Mouse (Mus musculus) stomach, embryonic 14.5 days (tissue): ENCODE results near the gene Olfr902. TPM values are rescaled to one million over a fixed set of nuclear protein-coding genes. Genes with fewer than 3 reads are reported as not detected.

Experiments used
- ATAC-seq: fragments of 200-750 bp; cut with Nextera tagmentation; 2 replicates; pipeline ENCODE4 v1.8.0; 2017; ENCODE audit warnings: low read depth, moderate TSS enrichment; ENCODE audit not compliant: insufficient number of reproducible peaks, insufficient read depth, low FRiP score
- H3K27ac ChIP-seq: fragments of 300-500 bp; sonication (generic); 2 replicates; pipeline ENCODE4 v1.5.1; 2014; ENCODE audit warnings: mild to moderate bottlenecking, low read length, moderate library complexity, mixed read lengths
- H3K27me3 ChIP-seq: fragments of 300-500 bp; sonication (generic); 2 replicates; pipeline ENCODE4 v1.6.1; 2014; ENCODE audit warnings: low read length, control low read depth, mixed read lengths; ENCODE audit not compliant: control insufficient read depth, insufficient read depth
- H3K36me3 ChIP-seq: fragments of 300-500 bp; sonication (generic); 2 replicates; pipeline ENCODE4 v1.6.1; 2014; ENCODE audit warnings: mild to moderate bottlenecking, control low read depth, low read length, moderate library complexity, mixed read lengths; ENCODE audit not compliant: control insufficient read depth, insufficient read depth
- H3K4me1 ChIP-seq: fragments of 300-500 bp; sonication (generic); 2 replicates; pipeline ENCODE4 v1.6.1; 2014; ENCODE audit warnings: low read length, control low read depth, mixed read lengths; ENCODE audit not compliant: control insufficient read depth, insufficient read depth
- H3K4me2 ChIP-seq: fragments of 300-500 bp; sonication (generic); replicated peaks from 2 replicates; pipeline ENCODE4 v1.6.1; 2014; ENCODE audit warnings: low read depth, low read length, control low read depth
- H3K4me3 ChIP-seq: fragments of 300-500 bp; sonication (generic); 2 replicates; pipeline ENCODE4 v1.5.1; 2014; ENCODE audit warnings: low read depth, low read length, control low read depth
- H3K9ac ChIP-seq: fragments of 300-500 bp; sonication (generic); replicated peaks from 2 replicates; pipeline ENCODE4 v1.6.1; 2014; ENCODE audit warnings: low read depth, mild to moderate bottlenecking, control low read depth, low read length, moderate library complexity, mixed read lengths
- H3K9me3 ChIP-seq: fragments of 300-500 bp; sonication (generic); 2 replicates; pipeline ENCODE4 v1.6.1; 2016; ENCODE audit warnings: low read depth, low read length, control low read depth; ENCODE audit not compliant: control insufficient read depth
- WGBS: fragments of 180-500 bp; shearing (Covaris S2); extraction: QIAGEN DNeasy Blood & Tissue Kit; methylation state at CpG from one replicate; pipeline ENCODE4 v1.1.7; 2014; 5-methylcytosine and 5-hydroxymethylcytosine counted together
- polyA plus RNA-seq: library from polyadenylated mRNA; unstranded; fragments of >200 nt; fragmentation: Nextera tagmentation; extraction: Ambion mirVana; gene quantifications from 2 replicates; pipeline ENCODE4 v1.2.1, GENCODE M21; 2014

Olfr902 gene
- polyA plus RNA-seq, 1 experiment from 2014 or later, result not detected

DNA sequence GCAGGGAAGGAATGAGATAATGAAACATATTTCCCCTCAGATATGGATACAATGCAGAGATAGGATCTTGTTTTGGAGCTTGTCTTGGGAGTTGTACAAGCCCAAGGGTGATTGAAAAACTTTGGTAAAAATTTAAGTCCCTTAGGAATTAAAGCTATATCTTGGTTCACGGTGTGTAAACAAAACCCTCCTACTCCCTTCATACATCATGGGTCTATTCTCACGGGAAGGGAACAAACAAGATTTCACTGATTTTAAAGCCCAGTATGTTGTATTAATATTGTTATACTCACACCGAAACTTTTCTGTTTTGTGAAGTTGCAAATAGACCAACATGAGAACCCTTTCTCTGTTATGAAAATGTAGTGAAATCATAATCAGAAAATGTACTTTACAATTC is 39.3 kb downstream of the Olfr902 start, which contains the start of gene Olfr906:
Olfr906 (plus strand) TSS at position 301 of the 400 bp plus-strand sequence.
- Histone ChIP-seq H3K27me3 (no peaks in the 10 kb centered on the region), H3K4me2 (no peak within 1 kb of the TSS), H3K9ac (no peak within 1 kb of the TSS), H3K36me3 (no peaks in the 10 kb centered on the region), H3K4me3 (no peak within 1 kb of the TSS), H3K9me3 (no peaks in the 10 kb centered on the region), H3K4me1 (no peaks in the 10 kb centered on the region), H3K27ac (no peak within 1 kb of the TSS)
- WGBS, result 77% methylated on average over 3 of the region's 3 CpGs
- no peak for ATAC-seq

DNA sequence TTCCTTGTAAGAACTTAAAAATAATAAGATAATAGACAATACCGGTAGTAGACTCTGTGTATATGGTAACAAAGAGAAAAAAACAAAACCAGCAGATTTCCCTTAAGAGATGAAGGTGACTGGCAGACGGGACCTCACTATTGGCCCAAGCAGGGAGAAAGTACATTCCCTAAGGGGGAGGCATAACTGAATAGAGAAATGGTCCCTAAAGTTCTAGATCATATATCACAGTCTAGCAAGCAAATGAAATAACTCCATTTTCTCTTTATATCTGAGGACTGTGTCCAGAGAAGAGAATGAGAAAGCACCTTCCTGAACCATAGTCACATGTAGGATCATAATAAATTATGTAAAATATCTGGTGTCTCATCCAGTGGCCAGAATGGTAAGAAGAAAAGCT is 48.0 kb downstream of the Olfr902 start, which contains the start of gene Olfr907:
Olfr907 (plus strand) TSS at position 301 of the 400 bp plus-strand sequence.
- no peak within 1 kb of the TSS for H3K4me2 ChIP-seq
- no peak for ATAC-seq
- no peaks in the 10 kb centered on the region for H3K9me3 ChIP-seq
- H3K4me3 ChIP-seq, result no peak within 1 kb of the TSS
- no peaks in the 10 kb centered on the region for H3K27me3 ChIP-seq
- 81% methylated on average over 2 of the region's 2 CpGs for WGBS
- no peaks in the 10 kb centered on the region for H3K36me3 ChIP-seq
- no peaks in the 10 kb centered on the region for H3K4me1 ChIP-seq
- H3K9ac ChIP-seq, result no peak within 1 kb of the TSS
- no peak within 1 kb of the TSS for H3K27ac ChIP-seq

Other genes with a start within 250 kb of the Olfr902 start
- gene Olfr893, start 239.3 kb upstream of the Olfr902 start, polyA plus RNA-seq, result not detected in 2 replicates
- gene Olfr894, start 229.6 kb upstream of the Olfr902 start, polyA plus RNA-seq, result not detected in 2 replicates
- gene Olfr143, start 194.9 kb upstream of the Olfr902 start, polyA plus RNA-seq, result not detected in 2 replicates
- gene Olfr895, start 179.8 kb upstream of the Olfr902 start, polyA plus RNA-seq, result not detected in 2 replicates
- gene Olfr896-ps1, start 156.5 kb upstream of the Olfr902 start, polyA plus RNA-seq, result not detected in 2 replicates
- not detected in 2 replicates for gene Olfr25, start 118.6 kb upstream of the Olfr902 start, polyA plus RNA-seq
- not detected in 2 replicates for gene Olfr898, start 99.2 kb upstream of the Olfr902 start, polyA plus RNA-seq
- gene Olfr250, start 80.8 kb upstream of the Olfr902 start, polyA plus RNA-seq, result not detected in 2 replicates
- gene Olfr251, start 70.6 kb upstream of the Olfr902 start, polyA plus RNA-seq, result not detected in 2 replicates
- gene Olfr147, start 46.0 kb upstream of the Olfr902 start, polyA plus RNA-seq, result not detected in 2 replicates
- not detected in 2 replicates for gene Olfr901, start 18.2 kb upstream of the Olfr902 start, polyA plus RNA-seq
- gene Olfr904, start 15.5 kb downstream of the Olfr902 start, polyA plus RNA-seq, result not detected in 2 replicates
- gene Olfr905, start 23.5 kb downstream of the Olfr902 start, polyA plus RNA-seq, result not detected in 2 replicates
- not detected in 2 replicates for gene Olfr906, start 39.4 kb downstream of the Olfr902 start, polyA plus RNA-seq
- not detected in 2 replicates for gene Olfr907, start 48.1 kb downstream of the Olfr902 start, polyA plus RNA-seq
- not detected in 2 replicates for gene Olfr911-ps1, start 73.9 kb downstream of the Olfr902 start, polyA plus RNA-seq
- gene Olfr910, start 90.2 kb downstream of the Olfr902 start, polyA plus RNA-seq, result not detected in 2 replicates
- gene Olfr912, start 132.5 kb downstream of the Olfr902 start, polyA plus RNA-seq, result not detected in 2 replicates
- not detected in 2 replicates for gene Olfr913, start 145.1 kb downstream of the Olfr902 start, polyA plus RNA-seq
- not detected in 2 replicates for gene Olfr914, start 157.4 kb downstream of the Olfr902 start, polyA plus RNA-seq
- not detected in 2 replicates for gene Olfr916, start 212.2 kb downstream of the Olfr902 start, polyA plus RNA-seq
- gene Olfr917, start 218.2 kb downstream of the Olfr902 start, polyA plus RNA-seq, result not detected in 2 replicates
- gene Olfr918, start 226.9 kb downstream of the Olfr902 start, polyA plus RNA-seq, result not detected in 2 replicates